Mouse (Mus musculus): ENCODE results near the gene Pi4ka. TPM values are rescaled to one million over a fixed set of nuclear protein-coding genes. Genes with fewer than 3 reads are reported as not detected.
"Not testable (repeated sequence)": the region's sequence is repeated elsewhere in the genome, so short reads cannot be mapped to it uniquely, and the experiment has no call there.

Pi4ka gene
- polyA plus RNA-seq, 1 experiment from 2014 or later = 30.7 TPM

- Histone ChIP-seq H3K9ac (ENCODE audit: low read depth, low read length) (peak within 1 kb of the TSS; percentile 95), H3K36me3 (ENCODE audit: control insufficient read depth, insufficient read depth, low read length) (no peaks in the 10 kb centered on the region), H3K4me2 (ENCODE audit: low read depth, low read length) (peak within 1 kb of the TSS; percentile 86), H3K9me3 (ENCODE audit: control insufficient read depth, low read length) (peaks cover 8% of the 10 kb centered on the region; the same call in 1 of the 2 replicates), H3K27ac (replicated peaks; ENCODE audit: low read depth, low read length) (peak within 1 kb of the TSS; percentile 91), H3K4me3 (ENCODE audit: low read depth, low read length) (peak within 1 kb of the TSS; percentile 95), H3K4me1 (ENCODE audit: control insufficient read depth, insufficient read depth, low read length) (peaks cover 16% of the 10 kb centered on the region), H3K27me3 (replicated peaks; ENCODE audit: control insufficient read depth, insufficient read depth, low read length) (no peaks in the 10 kb centered on the region)
- WGBS = 2% methylated on average over 43 of the region's 59 CpGs
- DNase-seq (ENCODE audit: low spot score) = peak; percentile 98
- peak; percentile 96 for ATAC-seq (ENCODE audit: low read depth)
Observed at GRCm38 (mm10) chr16:17232794-17233701, 173.1 kb downstream of the Pi4ka start, which contains the start of gene Hic2. TSS of gene Hic2 (plus strand) at chr16:17233572.

GRCm38 (mm10) chr16:17231523-17231922, 174.6 kb downstream of the Pi4ka start:
- 89% methylated on average over 2 of the region's 2 CpGs for WGBS
- not testable (repeated sequence) for H3K4me2 ChIP-seq (ENCODE audit: low read depth, low read length); H3K9me3 ChIP-seq (ENCODE audit: control insufficient read depth, low read length); H3K27me3 ChIP-seq (replicated peaks; ENCODE audit: control insufficient read depth, insufficient read depth, low read length); H3K27ac ChIP-seq (replicated peaks; ENCODE audit: low read depth, low read length); ATAC-seq (ENCODE audit: low read depth); DNase-seq (ENCODE audit: low spot score); H3K4me3 ChIP-seq (ENCODE audit: low read depth, low read length); H3K9ac ChIP-seq (ENCODE audit: low read depth, low read length); H3K36me3 ChIP-seq (ENCODE audit: control insufficient read depth, insufficient read depth, low read length)
- peaks cover 16% of the 10 kb centered on the region for H3K4me1 ChIP-seq (ENCODE audit: control insufficient read depth, insufficient read depth, low read length)

Other genes with a start within 250 kb of the Pi4ka start
- gene Ube2l3, start 203.7 kb downstream of the Pi4ka start, polyA plus RNA-seq (2014; fragmentation: Nextera tagmentation; extraction: Ambion mirVana) = 301 and 303 TPM in 2 replicates
- 0.17 and 0.34 TPM in 2 replicates for gene Rimbp3, start 197.7 kb downstream of the Pi4ka start, polyA plus RNA-seq (2014; fragmentation: Nextera tagmentation; extraction: Ambion mirVana)
- 3.0 and 3.5 TPM in 2 replicates for gene Hic2, start 172.7 kb downstream of the Pi4ka start, polyA plus RNA-seq (2014; fragmentation: Nextera tagmentation; extraction: Ambion mirVana)
- gene Tmem191c, start 130.2 kb downstream of the Pi4ka start, polyA plus RNA-seq (2014; fragmentation: Nextera tagmentation; extraction: Ambion mirVana) = 6.2 and 10.0 TPM in 2 replicates
- gene Serpind1, start 74.9 kb downstream of the Pi4ka start, polyA plus RNA-seq (2014; fragmentation: Nextera tagmentation; extraction: Ambion mirVana) = 1.4 and 2.2 TPM in 2 replicates
- gene Snap29, start 328 bp downstream of the Pi4ka start, polyA plus RNA-seq (2014; fragmentation: Nextera tagmentation; extraction: Ambion mirVana) = 7.3 and 7.6 TPM in 2 replicates
- 59.9 and 63.8 TPM in 2 replicates for gene Crkl, start 45.7 kb upstream of the Pi4ka start, polyA plus RNA-seq (2014; fragmentation: Nextera tagmentation; extraction: Ambion mirVana)
- 2.4 and 4.9 TPM in 2 replicates for gene Aifm3, start 83.3 kb upstream of the Pi4ka start, polyA plus RNA-seq (2014; fragmentation: Nextera tagmentation; extraction: Ambion mirVana)
- 70.4 and 77.2 TPM in 2 replicates for gene Lztr1, start 102.4 kb upstream of the Pi4ka start, polyA plus RNA-seq (2014; fragmentation: Nextera tagmentation; extraction: Ambion mirVana)
- 50.9 and 54.9 TPM in 2 replicates for gene Thap7, start 124.8 kb upstream of the Pi4ka start, polyA plus RNA-seq (2014; fragmentation: Nextera tagmentation; extraction: Ambion mirVana)
- 0.69 and 1.8 TPM in 2 replicates for gene Lrrc74b, start 154.9 kb upstream of the Pi4ka start, polyA plus RNA-seq (2014; fragmentation: Nextera tagmentation; extraction: Ambion mirVana)
- gene P2rx6, start 155.6 kb upstream of the Pi4ka start, polyA plus RNA-seq (2014; fragmentation: Nextera tagmentation; extraction: Ambion mirVana) = 0.84 and 1.5 TPM in 2 replicates
- gene Slc7a4, start 176.9 kb upstream of the Pi4ka start, polyA plus RNA-seq (2014; fragmentation: Nextera tagmentation; extraction: Ambion mirVana) = 6.1 and 9.5 TPM in 2 replicates
- 27.9 and 33.6 TPM in 2 replicates for gene Smpd4, start 213.0 kb upstream of the Pi4ka start, polyA plus RNA-seq (2014; fragmentation: Nextera tagmentation; extraction: Ambion mirVana)
- 7.9 and 8.1 TPM in 2 replicates for gene Ccdc74a, start 240.2 kb upstream of the Pi4ka start, polyA plus RNA-seq (2014; fragmentation: Nextera tagmentation; extraction: Ambion mirVana)